Comparison of ENCODE assay signal across 19 mouse cellular contexts in genomic region chr6:136423201-136423600, GRCm38 (mm10). TPM values are rescaled to one million over a fixed set of nuclear protein-coding genes. Genes with fewer than 3 reads are reported as not detected.
"Had no signal": no experiment of that assay in that cellular context is flagged by ENCODE, and none has a peak within 500 bp of the region (broad histone marks: within the 10 kb centered on the region; RNA-seq: fewer than 3 reads in every experiment).

No protein-coding gene starts in this region.

- H3K4me2 ChIP-seq: lung, embryonic 14.5 days; midbrain, embryonic 12.5 days; neural tube, embryonic 12.5 days had no signal

- H3K4me3 ChIP-seq: midbrain, embryonic 12.5 days; myocyte; neural tube, embryonic 12.5 days had no signal

- H3K4me1 ChIP-seq: midbrain, embryonic 12.5 days; neural tube, embryonic 12.5 days had no signal

- DNase-seq: lung, adult 18-20 months; lung, embryonic 14.5 days; lung, postnatal 10 days; lung, postnatal 4 days; midbrain, embryonic 14.5 days; retina, postnatal 1 day; right cerebral cortex, adult 18-20 months; right cerebral cortex, postnatal 25 days; thymus, adult 18-20 months; thymus, postnatal 36 days had no signal

- H3K36me3 ChIP-seq: midbrain, embryonic 12.5 days; neural tube, embryonic 12.5 days had no signal

- ATAC-seq: midbrain, embryonic 16.5 days had no signal

- H3K27ac ChIP-seq: midbrain, embryonic 12.5 days; neural tube, embryonic 12.5 days had no signal

- H3K9me3 ChIP-seq: midbrain, embryonic 12.5 days; neural tube, embryonic 12.5 days had no signal

- H3K9ac ChIP-seq: lung, embryonic 14.5 days; midbrain, embryonic 12.5 days; neural tube, embryonic 12.5 days had no signal

- H3K27me3 ChIP-seq: midbrain, embryonic 12.5 days; neural tube, embryonic 12.5 days had no signal

RNA-seq across cellular contexts. Expression of gene E330021D16Rik, which starts 7.8 kb away (rescaled TPM):
- total RNA-seq: megakaryocyte, adult 5-6 weeks; megakaryocyte-erythroid progenitor cell, adult 5-6 weeks had no signal
- polyA plus RNA-seq: lung, embryonic 14.5 days; midbrain, embryonic 12.5 days; midbrain, embryonic 14.5 days; midbrain, embryonic 16.5 days; myocyte; neural tube, embryonic 12.5 days; neural tube, embryonic 14.5 days; small intestine, adult 2 months; stomach, embryonic 16.5 days had no signal
